ENCODE assay signal across 8 mouse cellular contexts in genomic region chr9:96353799-96354198, GRCm38 (mm10). TPM values are rescaled to one million over a fixed set of nuclear protein-coding genes. Genes with fewer than 3 reads are reported as not detected.
DNase-seq lines count a peak whose midpoint lies in the region.

No protein-coding gene starts in this region.

- intact Hi-C loops in heart, postnatal 36 days (cut with DNase I) = no loop called here

- DNase-seq in adrenal gland, adult (ENCODE audit: inconsistent age in 2 of 2, low spot score in 1 of 2) = peak; percentile 39 to 77
- no peak for DNase-seq in adrenal gland, adult 18-20 months (ENCODE audit: low spot score in 2 of 2)
- DNase-seq in testis, postnatal 10 days (ENCODE audit: low spot score) = peak; percentile 57
- DNase-seq in testis, postnatal 14 days (ENCODE audit: low spot score) = no peak
- DNase-seq in heart, postnatal 36 days = peak; percentile 36 to 39
- no peak for DNase-seq in layer of hippocampus, adult 8-10 months (ENCODE audit: low spot score in 2 of 2)
- no peak for DNase-seq in embryo, embryonic 10 days (ENCODE audit: low spot score)
- DNase-seq in right cerebral cortex, postnatal 25 days = no peak

RNA-seq across cellular contexts. Expression of gene Atp1b3, which starts 10.4 kb away (rescaled TPM):
- total RNA-seq in adrenal gland, adult 18-20 months (2021) = 100 to 1,000 TPM; 169 to 187 TPM
- total RNA-seq in heart, postnatal 36 days (2021) = 10 to 100 TPM; 54.8 to 56.6 TPM
- total RNA-seq in layer of hippocampus, adult 8-10 months (2022) = 100 to 1,000 TPM in 2 of 4 experiments, 10 to 100 TPM in 2; 95.9 to 111 (median 103) TPM

Comparison
In these comparisons a context has a peak if more than half of its experiments do, and no peak if none do; other contexts are left out.
1. DNase-seq: peak in adrenal gland, adult (2 of 2), testis, postnatal 10 days (single experiment) and heart, postnatal 36 days (2 of 2); none in adrenal gland, adult 18-20 months (0 of 2), testis, postnatal 14 days (single experiment), layer of hippocampus, adult 8-10 months (0 of 2), embryo, embryonic 10 days (single experiment) and right cerebral cortex, postnatal 25 days (single experiment).